Mouse (Mus musculus) stomach, postnatal 0 days (tissue): Measurements from ENCODE around the gene Cideb.

Source experiments
- CTCF ChIP-seq: IDR thresholded peaks from 2 replicates; pipeline ENCODE4 v1.5.1; 2016; ENCODE audit warnings: antibody characterized with exemption, low read depth, mild to moderate bottlenecking, moderate library complexity
- EP300 ChIP-seq: optimal IDR thresholded peaks from 2 replicates; pipeline ENCODE3; 2016; ENCODE audit warnings: antibody characterized with exemption

DNA sequence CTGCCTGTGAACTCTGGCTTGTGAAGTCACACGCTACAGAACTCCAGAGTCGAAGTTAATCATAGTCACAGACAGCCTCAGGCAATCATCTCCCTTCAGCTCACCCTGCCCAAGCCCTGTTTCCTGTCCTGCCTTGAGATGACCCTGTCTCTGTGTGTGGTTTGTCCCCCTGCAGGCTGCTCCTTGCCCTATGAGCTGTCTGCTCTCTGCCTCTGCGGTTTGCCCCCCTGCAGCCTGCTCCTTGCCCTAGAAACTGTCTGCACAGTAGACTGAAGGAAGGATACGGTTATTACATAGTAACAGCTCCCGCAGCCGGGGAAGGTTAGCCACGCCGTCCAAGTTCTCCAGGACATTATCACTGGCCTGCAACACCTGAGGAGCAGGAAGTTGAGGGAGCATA lies 41.4 kb downstream of the Cideb start:
- no peak for TF ChIP-seq CTCF
- TF ChIP-seq EP300, result no peak
